Mouse (Mus musculus): ENCODE data around the gene Gm28635. TPM values are rescaled to one million over a fixed set of nuclear protein-coding genes. Genes with fewer than 3 reads are reported as not detected.
A peak's percentile ranks its signal among the peaks of the same experiment; 100 is the strongest.
"Not testable (repeated sequence)": the region's sequence is repeated elsewhere in the genome, so short reads cannot be mapped to it uniquely, and the experiment has no call there.

Gene Gm28635
- polyA plus RNA-seq, 1 experiment = not detected

- Histone ChIP-seq H3K27me3 (ENCODE audit: control insufficient read depth, insufficient read depth, low read length) (no peaks in the 10 kb centered on the region), H3K4me3 (ENCODE audit: extremely low read depth, insufficient read depth, insufficient read length) (no peak overlapping the region), H3K27ac (ENCODE audit: insufficient read depth, low read length) (no peak overlapping the region), H3K4me1 (ENCODE audit: control insufficient read depth, insufficient read depth, insufficient read length) (no peaks in the 10 kb centered on the region), H3K36me3 (ENCODE audit: control insufficient read depth, insufficient read depth, low read length) (peaks cover 42% of the 10 kb centered on the region)
- TF ChIP-seq POLR2A (IDR thresholded peaks at IDR 0.05; ENCODE audit: low read depth, low read length) (no peak), CTCF (IDR thresholded peaks at IDR 0.05; ENCODE audit: extremely low read depth, insufficient read depth, insufficient read length, insufficient replicate concordance) (no peak)
- no peak for DNase-seq (ENCODE audit: low read depth in 1 of 2, low spot score in 2 of 2)
- 78% methylated on average over 2 of the region's 2 CpGs for WGBS
Observed at GRCm38 (mm10) chr2:84688080-84688844, 10.4 kb upstream of the Gm28635 start.

- Histone ChIP-seq H3K27ac (ENCODE audit: insufficient read depth, low read length) (peak overlapping the region; percentile 32; the same call in 1 of the 2 replicates), H3K36me3 (ENCODE audit: control insufficient read depth, insufficient read depth, low read length) (peaks cover 14% of the 10 kb centered on the region)
Observed at GRCm38 (mm10) chr2:84682605-84683183, 4.9 kb upstream of the Gm28635 start.

GRCm38 (mm10) chr2:84679016-84679415, 1.2 kb upstream of the Gm28635 start, which contains the start of gene Tmx2:
Tmx2 (minus strand) TSS chr2:84679140.
- WGBS = 19% methylated on average over 8 of the region's 8 CpGs
- Histone ChIP-seq H3K4me1 (ENCODE audit: control insufficient read depth, insufficient read depth, insufficient read length) (no peaks in the 10 kb centered on the region; the same call in 1 of the 2 replicates), H3K27me3 (ENCODE audit: control insufficient read depth, insufficient read depth, low read length) (no peaks in the 10 kb centered on the region), H3K27ac (ENCODE audit: insufficient read depth, low read length) (peak within 1 kb of the TSS; percentile 27; the same call in 1 of the 2 replicates), H3K36me3 (ENCODE audit: control insufficient read depth, insufficient read depth, low read length) (peaks cover 7% of the 10 kb centered on the region), H3K4me3 (ENCODE audit: extremely low read depth, insufficient read depth, insufficient read length) (peak within 1 kb of the TSS; percentile 86)
- TF ChIP-seq CTCF (IDR thresholded peaks at IDR 0.05; ENCODE audit: extremely low read depth, insufficient read depth, insufficient read length, insufficient replicate concordance) (no peak), POLR2A (IDR thresholded peaks at IDR 0.05; ENCODE audit: low read depth, low read length) (no peak)
- DNase-seq (ENCODE audit: low read depth in 1 of 2, low spot score in 2 of 2) = no peak

More at GRCm38 (mm10) chr2:84682605-84683183, 4.9 kb upstream of the Gm28635 start:
- Histone ChIP-seq H3K4me3 (ENCODE audit: extremely low read depth, insufficient read depth, insufficient read length) (no peak overlapping the region), H3K4me1 (ENCODE audit: control insufficient read depth, insufficient read depth, insufficient read length) (no peaks in the 10 kb centered on the region), H3K27me3 (ENCODE audit: control insufficient read depth, insufficient read depth, low read length) (no peaks in the 10 kb centered on the region)
- DNase-seq (ENCODE audit: low read depth in 1 of 2, low spot score in 2 of 2) = no peak
- TF ChIP-seq POLR2A (IDR thresholded peaks at IDR 0.05; ENCODE audit: low read depth, low read length) = no peak
- WGBS = 73% methylated on average over 6 of the region's 6 CpGs

GRCm38 (mm10) chr2:84677270-84677967, 422 bp downstream of the Gm28635 start:
- H3K27me3 ChIP-seq (ENCODE audit: control insufficient read depth, insufficient read depth, low read length) = no peaks in the 10 kb centered on the region
- WGBS = 9% methylated on average over 22 of the region's 22 CpGs
- peak overlapping the region; percentile 61 for H3K27ac ChIP-seq (ENCODE audit: insufficient read depth, low read length)
- H3K4me3 ChIP-seq (ENCODE audit: extremely low read depth, insufficient read depth, insufficient read length) = peak overlapping the region; percentile 58
- 0 out of 2 replicates have a peak, but pooled peaks have one; percentile 0 for TF ChIP-seq CTCF (IDR thresholded peaks at IDR 0.05; ENCODE audit: extremely low read depth, insufficient read depth, insufficient read length, insufficient replicate concordance)
- TF ChIP-seq POLR2A (IDR thresholded peaks at IDR 0.05; ENCODE audit: low read depth, low read length) = no peak
- H3K36me3 ChIP-seq (ENCODE audit: control insufficient read depth, insufficient read depth, low read length) = peaks cover 12% of the 10 kb centered on the region
- DNase-seq (ENCODE audit: low read depth in 1 of 2, low spot score in 2 of 2) = no peak
- no peaks in the 10 kb centered on the region; the same call in 1 of the 2 replicates for H3K4me1 ChIP-seq (ENCODE audit: control insufficient read depth, insufficient read depth, insufficient read length)

GRCm38 (mm10) chr2:84671535-84671934, 6.3 kb downstream of the Gm28635 start:
- DNase-seq (ENCODE audit: low read depth in 1 of 2, low spot score in 2 of 2); H3K4me3 ChIP-seq (ENCODE audit: extremely low read depth, insufficient read depth, insufficient read length); H3K27me3 ChIP-seq (ENCODE audit: control insufficient read depth, insufficient read depth, low read length); H3K27ac ChIP-seq (ENCODE audit: insufficient read depth, low read length); H3K4me1 ChIP-seq (ENCODE audit: control insufficient read depth, insufficient read depth, insufficient read length): not testable (repeated sequence)
- H3K36me3 ChIP-seq (ENCODE audit: control insufficient read depth, insufficient read depth, low read length) = peaks cover 12% of the 10 kb centered on the region
- 76% methylated on average over 4 of the region's 5 CpGs for WGBS

GRCm38 (mm10) chr2:84670569-84670933, 7.3 kb downstream of the Gm28635 start, which contains the start of gene Selenoh:
Selenoh (minus strand) TSS chr2:84670770.
- no peaks in the 10 kb centered on the region for H3K27me3 ChIP-seq (ENCODE audit: control insufficient read depth, insufficient read depth, low read length)
- DNase-seq (ENCODE audit: low read depth in 1 of 2, low spot score in 2 of 2) = peak; percentile 82 to 84
- peaks cover 12% of the 10 kb centered on the region for H3K36me3 ChIP-seq (ENCODE audit: control insufficient read depth, insufficient read depth, low read length)
- under 1% methylated on average over 20 of the region's 20 CpGs for WGBS
- TF ChIP-seq POLR2A (IDR thresholded peaks at IDR 0.05; ENCODE audit: low read depth, low read length) (peak; percentile 60; the same call in 1 of the 2 replicates), CTCF (IDR thresholded peaks at IDR 0.05; ENCODE audit: extremely low read depth, insufficient read depth, insufficient read length, insufficient replicate concordance) (no peak)
- peaks cover 6% of the 10 kb centered on the region; the same call in 1 of the 2 replicates for H3K4me1 ChIP-seq (ENCODE audit: control insufficient read depth, insufficient read depth, insufficient read length)
- H3K27ac ChIP-seq (ENCODE audit: insufficient read depth, low read length) = peak within 1 kb of the TSS; percentile 76
- H3K4me3 ChIP-seq (ENCODE audit: extremely low read depth, insufficient read depth, insufficient read length) = peak within 1 kb of the TSS; percentile 98
